Mouse (Mus musculus) bone marrow, adult 2 months (tissue): ENCODE measurements around the gene Rpl19.

Source experiments
- CTCF ChIP-seq: fragments of 200-500 bp; IDR thresholded peaks from 2 replicates; pipeline ENCODE4 v1.5.1; 2011; ENCODE audit warnings: low read length, control low read depth; ENCODE audit not compliant: control insufficient read depth, insufficient read depth
- POLR2A ChIP-seq: fragments of 200-500 bp; IDR thresholded peaks from 2 replicates; pipeline ENCODE4 v1.6.1; 2011; ENCODE audit warnings: low read depth, mild to moderate bottlenecking, control low read depth, low read length, borderline replicate concordance; ENCODE audit not compliant: control insufficient read depth

DNA sequence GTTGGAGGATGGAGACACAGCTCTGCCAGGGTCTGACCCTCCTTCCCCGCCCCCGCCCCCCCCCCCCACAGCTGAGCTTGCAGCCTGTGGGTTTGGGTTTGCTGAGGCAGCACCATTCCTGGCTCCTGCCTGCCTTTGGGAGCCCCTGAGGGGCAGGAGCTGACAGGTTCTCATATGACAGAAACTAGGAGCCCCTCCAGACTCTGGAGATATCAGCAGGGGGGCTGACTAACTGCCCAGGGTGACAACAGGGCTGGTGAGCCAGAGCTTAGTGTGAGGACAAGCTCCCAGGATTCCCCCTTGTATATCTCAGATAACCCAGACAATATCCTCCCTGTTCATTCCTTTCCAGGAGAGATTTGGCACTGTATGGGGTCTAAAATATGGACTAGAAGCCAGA, 24.4 kb downstream of the Rpl19 start:
- TF ChIP-seq POLR2A: no peak
- no peak for TF ChIP-seq CTCF
